Mouse (Mus musculus) olfactory bulb, adult 2 months (tissue): ENCODE results near the gene Phlda3.

Experiments
- CTCF ChIP-seq: fragments of 200-500 bp; IDR thresholded peaks from 2 replicates; pipeline ENCODE4 v1.5.1; 2012; ENCODE audit warnings: low read depth, mild to moderate bottlenecking, low read length, moderate library complexity; ENCODE audit not compliant: insufficient read depth
- POLR2A ChIP-seq: fragments of 200-500 bp; IDR thresholded peaks from 2 replicates; pipeline ENCODE4 v1.6.1; 2012; ENCODE audit warnings: mild to moderate bottlenecking, low read depth, low read length, moderate library complexity; ENCODE audit not compliant: insufficient read depth

GRCm38 (mm10) chr1:135807546-135807945 lies 41.6 kb downstream of the Phlda3 start:
- TF ChIP-seq POLR2A: no peak
- TF ChIP-seq CTCF: no peak
